Mouse (Mus musculus) G1E (cell line): ENCODE measurements around the gene Acmsd.
A peak's percentile ranks its signal among the peaks of the same experiment; 100 is the strongest.

Experiments
- CTCF ChIP-seq: IDR thresholded peaks from 2 replicates; pipeline ENCODE4 v1.5.1; 2012; ENCODE audit warnings: low read depth, low read length, inconsistent platforms, mixed read lengths
- TAL1 ChIP-seq: conservative IDR thresholded peaks from 2 replicates; pipeline ENCODE4 v1.6.1; 2012; ENCODE audit warnings: low read depth, low read length, inconsistent platforms, mixed read lengths

- TF ChIP-seq CTCF (peak; percentile 52), TAL1 (no peak)
Observed at GRCm38 (mm10) chr1:127679498-127680133, 49.6 kb upstream of the Acmsd start, which contains the start of gene Tmem163.
